Mouse (Mus musculus) C2C12 (cell line): Measurements from ENCODE around the gene Bpifb4. TPM values are rescaled to one million over a fixed set of nuclear protein-coding genes. Genes with fewer than 3 reads are reported as not detected.

ENCODE experiments used
- H3K27me3 ChIP-seq: one replicate; pipeline ENCODE4 v1.6.1; 2011; ENCODE audit not compliant: control insufficient read depth, insufficient read depth, insufficient read length
- H3K36me3 ChIP-seq: one replicate; pipeline ENCODE4 v1.6.1; 2011; ENCODE audit not compliant: control insufficient read depth, insufficient read depth
- H3K4me3 ChIP-seq: one replicate; pipeline ENCODE4 v1.5.1; 2011; ENCODE audit warnings: mild to moderate bottlenecking, control low read depth; ENCODE audit not compliant: poor library complexity, insufficient read depth, severe bottlenecking
- H3K79me2 ChIP-seq: one replicate; pipeline ENCODE4 v1.6.1; 2011; ENCODE audit not compliant: control insufficient read depth, insufficient read depth
- H3K79me3 ChIP-seq: one replicate; pipeline ENCODE4 v1.6.1; 2011; ENCODE audit warnings: low read depth, control low read depth
- H3ac ChIP-seq: one replicate; pipeline ENCODE3; 2011; ENCODE audit warnings: low read depth; ENCODE audit not compliant: control insufficient read depth, insufficient read length
- CEBPB ChIP-seq: IDR thresholded peaks from one replicate; pipeline ENCODE4 v1.6.1; 2011; ENCODE audit warnings: low read depth, mild to moderate bottlenecking, control low read depth, moderate library complexity
- CTCF ChIP-seq: IDR thresholded peaks from one replicate; pipeline ENCODE4 v1.5.1; 2011; ENCODE audit not compliant: control insufficient read depth, insufficient read depth, insufficient read length
- FOSL1 ChIP-seq: IDR thresholded peaks from one replicate; pipeline ENCODE4 v1.8.0; 2011; ENCODE audit warnings: mild to moderate bottlenecking, low read length; ENCODE audit not compliant: poor library complexity, insufficient read depth, severe bottlenecking
- MAX ChIP-seq: IDR thresholded peaks from one replicate; pipeline ENCODE4 v1.6.1; 2011; ENCODE audit warnings: mild to moderate bottlenecking, control low read depth
- MYOD1 ChIP-seq: IDR thresholded peaks from one replicate; pipeline ENCODE4 v1.6.1; 2011; ENCODE audit warnings: low read depth; ENCODE audit not compliant: control insufficient read depth, insufficient read length
- MYOG ChIP-seq: IDR thresholded peaks from one replicate; pipeline ENCODE4 v1.6.1; 2011; ENCODE audit not compliant: control insufficient read depth, insufficient read length; ENCODE audit errors: extremely low read depth
- USF1 ChIP-seq: IDR thresholded peaks from one replicate; pipeline ENCODE4 v1.6.1; 2011; ENCODE audit warnings: low read depth, mild to moderate bottlenecking, control low read depth, moderate library complexity
- polyA plus RNA-seq: library from polyadenylated mRNA; unstranded; fragments of >200 nt; fragmentation: generic; extraction: Trizol; gene quantifications from one replicate; pipeline ENCODE4 v1.2.1, GENCODE M21; 2012; ENCODE audit warnings: missing spikeins

The Bpifb4 gene
- polyA plus RNA-seq, 1 experiment: 0.04 TPM

GRCm38 (mm10) chr2:154005094-154005493 lies 67.1 kb downstream of the Bpifb4 start:
- TF ChIP-seq MYOD1: no peak
- no peak for TF ChIP-seq FOSL1
- TF ChIP-seq MYOG: no peak
- no peak for TF ChIP-seq USF1
- TF ChIP-seq CTCF: no peak
- TF ChIP-seq CEBPB: no peak
- TF ChIP-seq MAX: no peak

GRCm38 (mm10) chr2:154005734-154006133 lies 67.7 kb downstream of the Bpifb4 start:
- no peaks in the 10 kb centered on the region for H3K27me3 ChIP-seq
- no peaks in the 10 kb centered on the region for H3K79me3 ChIP-seq
- H3K36me3 ChIP-seq: no peaks in the 10 kb centered on the region
- H3K79me2 ChIP-seq: no peaks in the 10 kb centered on the region
- no peak overlapping the region for H3K4me3 ChIP-seq
- no peak overlapping the region for H3ac ChIP-seq
- TF ChIP-seq CTCF (no peak), MYOG (no peak), USF1 (no peak), MYOD1 (no peak), FOSL1 (no peak), CEBPB (no peak), MAX (no peak)

More at GRCm38 (mm10) chr2:154005094-154005493, 67.1 kb downstream of the Bpifb4 start:
- no peaks in the 10 kb centered on the region for H3K36me3 ChIP-seq
- H3K27me3 ChIP-seq: no peaks in the 10 kb centered on the region
- H3K4me3 ChIP-seq: no peak overlapping the region
- no peak overlapping the region for H3ac ChIP-seq
- no peaks in the 10 kb centered on the region for H3K79me3 ChIP-seq
- H3K79me2 ChIP-seq: no peaks in the 10 kb centered on the region

- TF ChIP-seq MYOG (no peak), MYOD1 (no peak), CTCF (no peak), CEBPB (no peak), MAX (no peak), USF1 (no peak), FOSL1 (no peak)
- H3K27me3 ChIP-seq: no peaks in the 10 kb centered on the region
Measured at GRCm38 (mm10) chr2:154006331-154006730, 68.3 kb downstream of the Bpifb4 start.

GRCm38 (mm10) chr2:154007381-154007780 lies 69.4 kb downstream of the Bpifb4 start:
- Histone ChIP-seq H3ac (no peak overlapping the region), H3K27me3 (no peaks in the 10 kb centered on the region), H3K79me2 (no peaks in the 10 kb centered on the region), H3K36me3 (no peaks in the 10 kb centered on the region), H3K79me3 (no peaks in the 10 kb centered on the region), H3K4me3 (no peak overlapping the region)
- TF ChIP-seq FOSL1 (no peak), MAX (no peak), MYOD1 (no peak), CTCF (no peak), USF1 (no peak), CEBPB (no peak)

More at GRCm38 (mm10) chr2:154006331-154006730, 68.3 kb downstream of the Bpifb4 start:
- Histone ChIP-seq H3ac (no peak overlapping the region), H3K79me3 (no peaks in the 10 kb centered on the region), H3K4me3 (no peak overlapping the region), H3K36me3 (no peaks in the 10 kb centered on the region), H3K79me2 (no peaks in the 10 kb centered on the region)

GRCm38 (mm10) chr2:154007965-154008364 lies 70.0 kb downstream of the Bpifb4 start, which contains the start of gene Bpifa2:
Gene Bpifa2 (plus strand): TSS chr2:154008265.
- TF ChIP-seq FOSL1: no peak
- Histone ChIP-seq H3K79me3 (no peaks in the 10 kb centered on the region), H3K79me2 (no peaks in the 10 kb centered on the region), H3ac (no peak within 1 kb of the TSS), H3K36me3 (no peaks in the 10 kb centered on the region), H3K27me3 (no peaks in the 10 kb centered on the region), H3K4me3 (no peak within 1 kb of the TSS)

Other genes with a start within 250 kb of the Bpifb4 start
- gene Dnmt3c, start 241.6 kb upstream of the Bpifb4 start, polyA plus RNA-seq: not detected
- gene Mapre1, start 196.9 kb upstream of the Bpifb4 start, polyA plus RNA-seq: 62.0 TPM
- 0.01 TPM for gene Efcab8, start 158.3 kb upstream of the Bpifb4 start, polyA plus RNA-seq
- gene Sun5, start 67.1 kb upstream of the Bpifb4 start, polyA plus RNA-seq: not detected
- gene Bpifb2, start 63.2 kb upstream of the Bpifb4 start, polyA plus RNA-seq: not detected
- gene Bpifb6, start 37.8 kb upstream of the Bpifb4 start, polyA plus RNA-seq: not detected
- not detected for gene Bpifb3, start 20.0 kb upstream of the Bpifb4 start, polyA plus RNA-seq
- not detected for gene Bpifa6, start 36.7 kb downstream of the Bpifb4 start, polyA plus RNA-seq
- gene Bpifa2, start 70.1 kb downstream of the Bpifb4 start, polyA plus RNA-seq: not detected
- gene Bpifa3, start 192.1 kb downstream of the Bpifb4 start, polyA plus RNA-seq: not detected
- not detected for gene Bpifa1, start 204.7 kb downstream of the Bpifb4 start, polyA plus RNA-seq
- not detected for gene Bpifa5, start 224.4 kb downstream of the Bpifb4 start, polyA plus RNA-seq